Comparison of ENCODE assay signal across 11 mouse cellular contexts in genomic region chr2:74130141-74130588, GRCm38 (mm10).
DNase-seq lines count a peak whose midpoint lies in the region; ATAC-seq and TF ChIP-seq lines count a peak whose summit lies in the region.
"Had no signal": no experiment of that assay in that cellular context is flagged by ENCODE, and none has a peak within 500 bp of the region (broad histone marks: within the 10 kb centered on the region; RNA-seq: fewer than 3 reads in every experiment).

No protein-coding gene starts in this region.

- no peaks in the 10 kb centered on the region for H3K9me3 ChIP-seq in intestine, embryonic 15.5 days
- no peaks in the 10 kb centered on the region for H3K9me3 ChIP-seq in intestine, embryonic 16.5 days (ENCODE audit: control insufficient read depth, low read length)
- H3K9me3 ChIP-seq in embryonic facial prominence, embryonic 15.5 days (replicated peaks), result no peaks in the 10 kb centered on the region
- no peaks in the 10 kb centered on the region for H3K9me3 ChIP-seq in intestine, postnatal 0 days (ENCODE audit: control insufficient read depth)
- H3K9me3 ChIP-seq in neural tube, embryonic 12.5 days, result no peaks in the 10 kb centered on the region
- H3K9me3 ChIP-seq: liver, embryonic 13.5 days had no signal

- no peak overlapping the region for H3K9ac ChIP-seq in intestine, embryonic 15.5 days
- no peak overlapping the region for H3K9ac ChIP-seq in intestine, embryonic 16.5 days (ENCODE audit: low read depth, low read length)
- H3K9ac ChIP-seq in embryonic facial prominence, embryonic 15.5 days, result no peak overlapping the region
- no peak overlapping the region for H3K9ac ChIP-seq in intestine, postnatal 0 days (ENCODE audit: low read depth, low read length)
- H3K9ac ChIP-seq in neural tube, embryonic 12.5 days, result no peak overlapping the region
- H3K9ac ChIP-seq: liver, embryonic 13.5 days had no signal

- peaks cover 11% of the 10 kb centered on the region for H3K4me1 ChIP-seq in intestine, embryonic 15.5 days (replicated peaks)
- H3K4me1 ChIP-seq in intestine, embryonic 16.5 days (ENCODE audit: control insufficient read depth, insufficient read depth, low read length), result no peaks in the 10 kb centered on the region
- peaks cover 19% of the 10 kb centered on the region for H3K4me1 ChIP-seq in embryonic facial prominence, embryonic 15.5 days
- no peaks in the 10 kb centered on the region; the same call in 1 of the 2 replicates for H3K4me1 ChIP-seq in intestine, postnatal 0 days (replicated peaks; ENCODE audit: control insufficient read depth, insufficient read depth, low read length)
- peaks cover 23% of the 10 kb centered on the region for H3K4me1 ChIP-seq in neural tube, embryonic 12.5 days
- H3K4me1 ChIP-seq: liver, embryonic 13.5 days had no signal

- H3K4me2 ChIP-seq in intestine, embryonic 15.5 days (replicated peaks), result 0 out of 2 replicates have a peak overlapping the region, but pooled peaks have one; percentile 28
- H3K4me2 ChIP-seq in intestine, embryonic 16.5 days (ENCODE audit: low read depth, low read length), result no peak overlapping the region
- H3K4me2 ChIP-seq in embryonic facial prominence, embryonic 15.5 days (replicated peaks), result peak overlapping the region; percentile 52; the same call in 1 of the 2 replicates
- peak overlapping the region; percentile 51; the same call in 1 of the 2 replicates for H3K4me2 ChIP-seq in intestine, postnatal 0 days (replicated peaks; ENCODE audit: low read depth)
- peak overlapping the region; percentile 66 for H3K4me2 ChIP-seq in neural tube, embryonic 12.5 days (replicated peaks)
- H3K4me2 ChIP-seq: liver, embryonic 13.5 days had no signal

- ATAC-seq in intestine, embryonic 15.5 days, result no peak
- ATAC-seq in intestine, embryonic 16.5 days, result no peak
- no peak for ATAC-seq in embryonic facial prominence, embryonic 15.5 days (ENCODE audit: insufficient number of reproducible peaks, low FRiP score, low TSS enrichment, low read depth)
- ATAC-seq in intestine, postnatal 0 days, result no peak
- peak; percentile 83 for ATAC-seq in neural tube, embryonic 12.5 days (ENCODE audit: low FRiP score, low read depth)

- no peak overlapping the region for H3K4me3 ChIP-seq in intestine, embryonic 15.5 days (replicated peaks)
- H3K4me3 ChIP-seq in intestine, embryonic 16.5 days (ENCODE audit: low read length), result no peak overlapping the region
- H3K4me3 ChIP-seq in embryonic facial prominence, embryonic 15.5 days (replicated peaks), result no peak overlapping the region
- H3K4me3 ChIP-seq in intestine, postnatal 0 days (ENCODE audit: low read depth, low read length), result no peak overlapping the region
- no peak overlapping the region for H3K4me3 ChIP-seq in neural tube, embryonic 12.5 days
- H3K4me3 ChIP-seq: liver, embryonic 13.5 days had no signal

- H3K36me3 ChIP-seq in intestine, embryonic 15.5 days, result no peaks in the 10 kb centered on the region
- no peaks in the 10 kb centered on the region for H3K36me3 ChIP-seq in intestine, embryonic 16.5 days (ENCODE audit: control insufficient read depth, insufficient read depth, low read length)
- no peaks in the 10 kb centered on the region for H3K36me3 ChIP-seq in embryonic facial prominence, embryonic 15.5 days
- no peaks in the 10 kb centered on the region for H3K36me3 ChIP-seq in intestine, postnatal 0 days (ENCODE audit: control insufficient read depth, insufficient read depth)
- H3K36me3 ChIP-seq in neural tube, embryonic 12.5 days, result no peaks in the 10 kb centered on the region
- H3K36me3 ChIP-seq: liver, embryonic 13.5 days had no signal

- 33% methylated on average over 8 of the region's 8 CpGs for WGBS in intestine, embryonic 15.5 days
- 31% methylated on average over 8 of the region's 8 CpGs for WGBS in intestine, embryonic 16.5 days
- WGBS in embryonic facial prominence, embryonic 15.5 days, result 13% methylated on average over 8 of the region's 8 CpGs
- 37% methylated on average over 8 of the region's 8 CpGs for WGBS in intestine, postnatal 0 days
- 7% methylated on average over 8 of the region's 8 CpGs for WGBS in neural tube, embryonic 12.5 days

- H3K27ac ChIP-seq in intestine, embryonic 15.5 days, result no peak overlapping the region
- no peak overlapping the region for H3K27ac ChIP-seq in intestine, embryonic 16.5 days (ENCODE audit: low read length)
- no peak overlapping the region for H3K27ac ChIP-seq in embryonic facial prominence, embryonic 15.5 days (replicated peaks)
- no peak overlapping the region for H3K27ac ChIP-seq in intestine, postnatal 0 days (ENCODE audit: low read depth, low read length)
- H3K27ac ChIP-seq in neural tube, embryonic 12.5 days, result 0 out of 2 replicates have a peak overlapping the region, but pooled peaks have one; percentile 7
- H3K27ac ChIP-seq: liver, embryonic 13.5 days had no signal

- H3K27me3 ChIP-seq in intestine, embryonic 15.5 days (replicated peaks), result peaks cover 9% of the 10 kb centered on the region
- H3K27me3 ChIP-seq in intestine, embryonic 16.5 days (replicated peaks; ENCODE audit: control insufficient read depth, insufficient read depth, low read length), result peaks cover 4% of the 10 kb centered on the region; the same call in 1 of the 2 replicates
- peaks cover 20% of the 10 kb centered on the region for H3K27me3 ChIP-seq in embryonic facial prominence, embryonic 15.5 days
- H3K27me3 ChIP-seq in intestine, postnatal 0 days (replicated peaks; ENCODE audit: control insufficient read depth, insufficient read depth, low read length), result peaks cover 12% of the 10 kb centered on the region
- H3K27me3 ChIP-seq in neural tube, embryonic 12.5 days (replicated peaks), result no peaks in the 10 kb centered on the region

- no peak for DNase-seq in cerebellum, adult 11-12 months
- no peak for DNase-seq in adrenal gland, postnatal 10 days
- no peak for DNase-seq in kidney, postnatal 14 days
- DNase-seq: cerebellum, adult 8-10 months; liver, embryonic 13.5 days; thymus, postnatal 4 days had no signal

- TF ChIP-seq CTCF in intestine, postnatal 0 days (IDR thresholded peaks at IDR 0.05; ENCODE audit: low read depth), result no peak
